Mouse (Mus musculus) ES-Bruce4 (cell line): ENCODE results near the gene Magi1. TPM values are rescaled to one million over a fixed set of nuclear protein-coding genes. Genes with fewer than 3 reads are reported as not detected.

Source experiments
- H3K27ac ChIP-seq: 2 replicates; pipeline ENCODE4 v1.5.1; 2012; ENCODE audit warnings: low read length, inconsistent platforms; ENCODE audit not compliant: insufficient read depth
- H3K27me3 ChIP-seq: 2 replicates; pipeline ENCODE4 v1.6.1; 2012; ENCODE audit warnings: mild to moderate bottlenecking, low read length, inconsistent platforms; ENCODE audit not compliant: control insufficient read depth, poor library complexity, insufficient read depth, severe bottlenecking
- H3K36me3 ChIP-seq: 2 replicates; pipeline ENCODE4 v1.6.1; 2012; ENCODE audit warnings: inconsistent platforms, mild to moderate bottlenecking, low read length, moderate library complexity; ENCODE audit not compliant: control insufficient read depth, poor library complexity, insufficient read depth, severe bottlenecking
- H3K4me1 ChIP-seq: one replicate; pipeline ENCODE4 v1.8.1; 2011; ENCODE audit warnings: low read length; ENCODE audit not compliant: control insufficient read depth, insufficient read depth
- H3K4me3 ChIP-seq: 2 replicates; pipeline ENCODE4 v1.5.1; 2011; ENCODE audit warnings: low read depth, mild to moderate bottlenecking, low read length
- H3K9ac ChIP-seq: 2 replicates; pipeline ENCODE4 v1.6.1; 2012; ENCODE audit warnings: low read depth, mild to moderate bottlenecking, inconsistent platforms; ENCODE audit not compliant: poor library complexity, severe bottlenecking
- H3K9me3 ChIP-seq: replicated peaks from 2 replicates; pipeline ENCODE4 v1.6.1; 2012; ENCODE audit warnings: mild to moderate bottlenecking, low read length, inconsistent platforms; ENCODE audit not compliant: control insufficient read depth, poor library complexity, insufficient read depth, severe bottlenecking
- CTCF ChIP-seq: IDR thresholded peaks from one replicate; pipeline ENCODE4 v1.8.1; 2011; ENCODE audit warnings: low read depth, low read length
- EP300 ChIP-seq: IDR thresholded peaks from 2 replicates; pipeline ENCODE4 v1.6.1; 2011; ENCODE audit warnings: low read depth, low read length; ENCODE audit not compliant: insufficient read depth
- POLR2A ChIP-seq: IDR thresholded peaks from one replicate; pipeline ENCODE4 v1.8.1; 2011; ENCODE audit warnings: low read length; ENCODE audit not compliant: insufficient read depth
- polyA plus RNA-seq: library from polyadenylated mRNA; stranded (reverse); fragments of >200 nt; gene quantifications from 2 replicates; pipeline ENCODE4 v1.2.4, GENCODE M21; 2011; ENCODE audit warnings: low read depth; ENCODE audit not compliant: missing spikeins, insufficient read depth, insufficient read length

The Magi1 gene
- polyA plus RNA-seq, 1 experiment: 22.4 TPM

GRCm38 (mm10) chr6:94145430-94146205 lies 138.1 kb downstream of the Magi1 start:
- Histone ChIP-seq H3K9me3 (no peaks in the 10 kb centered on the region), H3K27ac (no peak overlapping the region), H3K27me3 (no peaks in the 10 kb centered on the region), H3K9ac (no peak overlapping the region), H3K36me3 (no peaks in the 10 kb centered on the region), H3K4me1 (peaks cover 2% of the 10 kb centered on the region), H3K4me3 (no peak overlapping the region)
- TF ChIP-seq CTCF (no peak), EP300 (no peak), POLR2A (no peak)

- H3K27ac ChIP-seq: no peak overlapping the region
- H3K36me3 ChIP-seq: no peaks in the 10 kb centered on the region
- no peak for TF ChIP-seq CTCF
- TF ChIP-seq POLR2A: no peak
- no peak for TF ChIP-seq EP300
- H3K27me3 ChIP-seq: no peaks in the 10 kb centered on the region
- peaks cover 2% of the 10 kb centered on the region for H3K4me1 ChIP-seq
- H3K4me3 ChIP-seq: no peak overlapping the region
- H3K9ac ChIP-seq: no peak overlapping the region
- H3K9me3 ChIP-seq: no peaks in the 10 kb centered on the region
Measured at GRCm38 (mm10) chr6:94142493-94142892, 141.2 kb downstream of the Magi1 start.

- Histone ChIP-seq H3K4me3 (no peak overlapping the region), H3K27me3 (no peaks in the 10 kb centered on the region), H3K36me3 (no peaks in the 10 kb centered on the region), H3K27ac (no peak overlapping the region), H3K9ac (no peak overlapping the region), H3K4me1 (peaks cover 2% of the 10 kb centered on the region), H3K9me3 (no peaks in the 10 kb centered on the region)
- TF ChIP-seq CTCF (no peak), EP300 (no peak)
Measured at GRCm38 (mm10) chr6:94141496-94141895, 142.2 kb downstream of the Magi1 start.

- H3K36me3 ChIP-seq: no peaks in the 10 kb centered on the region
- no peak overlapping the region for H3K27ac ChIP-seq
- TF ChIP-seq POLR2A: no peak
- no peak overlapping the region for H3K4me3 ChIP-seq
- no peaks in the 10 kb centered on the region for H3K9me3 ChIP-seq
- no peaks in the 10 kb centered on the region for H3K27me3 ChIP-seq
- H3K4me1 ChIP-seq: no peaks in the 10 kb centered on the region
- H3K9ac ChIP-seq: no peak overlapping the region
Measured at GRCm38 (mm10) chr6:94139952-94140414, 143.7 kb downstream of the Magi1 start.

- no peak overlapping the region for H3K9ac ChIP-seq
- TF ChIP-seq CTCF (no peak), POLR2A (no peak), EP300 (no peak)
- no peaks in the 10 kb centered on the region for H3K27me3 ChIP-seq
- no peaks in the 10 kb centered on the region for H3K36me3 ChIP-seq
- H3K9me3 ChIP-seq: no peaks in the 10 kb centered on the region
- no peak overlapping the region for H3K27ac ChIP-seq
- no peak overlapping the region for H3K4me3 ChIP-seq
- no peaks in the 10 kb centered on the region for H3K4me1 ChIP-seq
Measured at GRCm38 (mm10) chr6:94136693-94137092, 147.0 kb downstream of the Magi1 start.

GRCm38 (mm10) chr6:94134159-94134558 lies 149.6 kb downstream of the Magi1 start:
- Histone ChIP-seq H3K36me3 (no peaks in the 10 kb centered on the region), H3K4me3 (no peak overlapping the region), H3K27ac (no peak overlapping the region), H3K9ac (no peak overlapping the region), H3K9me3 (no peaks in the 10 kb centered on the region), H3K27me3 (no peaks in the 10 kb centered on the region), H3K4me1 (no peaks in the 10 kb centered on the region)
- no peak for TF ChIP-seq POLR2A
- TF ChIP-seq EP300: no peak
